Mouse (Mus musculus) cerebellum, adult 18-20 months (tissue): ENCODE data around the gene Jmy.
"Not testable (repeated sequence)": the region's sequence is repeated elsewhere in the genome, so short reads cannot be mapped to it uniquely, and the experiment has no call there.

Experiments
- DNase-seq, 2 experiments: peaks; one replicate each; pipeline ENCODE4 v3.0.0; 2021

Gene Jmy

GRCm38 (mm10) chr13:93499167-93499972 lies at the start of gene Jmy:
Gene Jmy (minus strand): TSS chr13:93499808.
- DNase-seq: peak; percentile 85 to 93

- DNase-seq: no peak
Measured at GRCm38 (mm10) chr13:93547641-93548040, 48.0 kb upstream of the Jmy start.

GRCm38 (mm10) chr13:93546011-93546410 lies 46.4 kb upstream of the Jmy start:
- no peak for DNase-seq

- no peak for DNase-seq
Measured at GRCm38 (mm10) chr13:93544274-93544673, 44.7 kb upstream of the Jmy start.

- no peak for DNase-seq
Measured at GRCm38 (mm10) chr13:93539311-93539710, 39.7 kb upstream of the Jmy start.

- no peak for DNase-seq
Measured at GRCm38 (mm10) chr13:93518753-93519319, 19.2 kb upstream of the Jmy start.

- DNase-seq: no peak
Measured at GRCm38 (mm10) chr13:93517223-93517622, 17.6 kb upstream of the Jmy start.

GRCm38 (mm10) chr13:93514000-93514795 lies 14.6 kb upstream of the Jmy start:
- DNase-seq: no peak

- DNase-seq: no peak
Measured at GRCm38 (mm10) chr13:93510447-93511180, 11.0 kb upstream of the Jmy start.

- not testable (repeated sequence) for DNase-seq
Measured at GRCm38 (mm10) chr13:93506920-93507319, 7.3 kb upstream of the Jmy start.

GRCm38 (mm10) chr13:93501724-93502123 lies 2.1 kb upstream of the Jmy start:
- DNase-seq: no peak

GRCm38 (mm10) chr13:93499973-93500633 lies 495 bp upstream of the Jmy start:
- DNase-seq: no peak

GRCm38 (mm10) chr13:93498211-93499166 lies 1.1 kb downstream of the Jmy start:
- DNase-seq: peak; percentile 28 to 49

- DNase-seq: no peak
Measured at GRCm38 (mm10) chr13:93496977-93497376, 2.6 kb downstream of the Jmy start.

GRCm38 (mm10) chr13:93488510-93488909 lies 11.1 kb downstream of the Jmy start:
- no peak for DNase-seq

- DNase-seq: no peak
Measured at GRCm38 (mm10) chr13:93487734-93488133, 11.9 kb downstream of the Jmy start.

- DNase-seq: no peak
Measured at GRCm38 (mm10) chr13:93484276-93484675, 15.3 kb downstream of the Jmy start.

GRCm38 (mm10) chr13:93481110-93481509 lies 18.5 kb downstream of the Jmy start:
- DNase-seq: no peak

- DNase-seq: no peak
Measured at GRCm38 (mm10) chr13:93478344-93478743, 21.3 kb downstream of the Jmy start.

GRCm38 (mm10) chr13:93468355-93468754 lies 31.3 kb downstream of the Jmy start:
- DNase-seq: no peak

GRCm38 (mm10) chr13:93459566-93459965 lies 40.0 kb downstream of the Jmy start:
- DNase-seq: no peak
